8 mouse cellular contexts compared by ENCODE assay signal in the genomic region with DNA sequence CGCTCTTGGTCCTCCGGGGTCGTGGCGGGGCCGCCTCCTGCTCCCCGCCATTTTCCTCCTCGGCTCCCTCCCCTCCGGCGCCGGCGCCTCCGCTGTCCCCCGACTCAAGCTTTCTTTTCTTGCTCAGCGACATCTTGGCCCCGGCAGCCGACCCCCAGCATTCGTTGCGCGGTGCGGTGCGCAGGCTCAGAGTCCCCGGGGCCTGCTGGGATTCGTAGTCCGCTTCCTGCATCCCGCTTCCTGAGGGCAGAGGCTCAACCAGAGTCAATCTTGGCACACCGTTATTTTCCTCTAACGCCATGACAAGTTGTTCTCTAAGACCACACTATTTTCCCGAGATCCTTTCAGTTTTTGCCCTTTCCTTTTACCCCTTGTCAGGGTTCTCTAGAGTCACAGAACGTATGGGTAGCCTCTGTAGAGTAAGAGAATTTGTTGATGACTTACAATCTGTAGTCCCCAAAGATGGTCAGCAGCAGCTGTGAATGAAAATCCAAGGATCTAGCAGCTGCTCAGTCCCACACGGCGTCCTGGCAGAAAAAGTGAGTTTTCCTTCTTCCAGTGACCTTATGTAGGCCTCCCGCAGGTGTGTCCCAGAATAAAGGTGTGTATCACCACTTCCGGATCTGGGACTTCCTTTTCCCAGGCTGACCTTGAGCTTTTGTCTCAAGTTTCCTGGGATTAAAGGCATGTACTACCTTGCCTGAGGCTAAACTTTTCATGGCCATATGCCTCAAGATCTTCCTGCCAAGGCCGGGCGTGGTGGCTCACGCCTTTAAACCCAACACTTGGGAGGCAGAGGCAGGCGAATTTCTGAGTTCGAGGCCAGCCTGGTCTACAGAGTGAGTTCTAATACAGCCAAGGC. TPM values are rescaled to one million over a fixed set of nuclear protein-coding genes. Genes with fewer than 3 reads are reported as not detected.
DNase-seq lines count a peak whose midpoint lies in the region; ATAC-seq and TF ChIP-seq lines count a peak whose summit lies in the region.

A gene (minus strand): TSS at position 160 of the 862 bp plus-strand sequence.

- no peak for TF ChIP-seq CTCF in MEL (IDR thresholded peaks at IDR 0.05 in 2 of 3, conservative IDR thresholded peaks at IDR 0.05 in 1 of 3; ENCODE audit: control insufficient read depth in 1 of 3, insufficient read depth in 1 of 3, low read depth in 2 of 3, low read length in 3 of 3, poor library complexity in 1 of 3, severe bottlenecking in 1 of 3)

- peak within 1 kb of the TSS; percentile 63 for H3K4me2 ChIP-seq in forebrain, embryonic 13.5 days
- H3K4me2 ChIP-seq in liver, embryonic 15.5 days = peak within 1 kb of the TSS; percentile 76
- H3K4me2 ChIP-seq in neural tube, embryonic 14.5 days (ENCODE audit: low read depth, low read length) = peak within 1 kb of the TSS; percentile 64

- peak within 1 kb of the TSS; percentile 62 for H3K27ac ChIP-seq in MEL (ENCODE audit: control insufficient read depth, low read depth, low read length)
- peak within 1 kb of the TSS; percentile 95 for H3K27ac ChIP-seq in forebrain, embryonic 13.5 days
- peak within 1 kb of the TSS; percentile 68 for H3K27ac ChIP-seq in liver, embryonic 15.5 days (replicated peaks)
- H3K27ac ChIP-seq in neural tube, embryonic 14.5 days (ENCODE audit: low read depth, low read length) = peak within 1 kb of the TSS; percentile 93

- 0 out of 4 replicates have a peak, but pooled peaks of 1 of the 2 experiments have one; percentile 13 for TF ChIP-seq EP300 in MEL (IDR thresholded peaks at IDR 0.05; ENCODE audit: low read depth in 1 of 2, low read length in 2 of 2)

- H3K9me3 ChIP-seq in MEL (replicated peaks; ENCODE audit: insufficient read depth, low read length) = no peaks in the 10 kb centered on the region
- H3K9me3 ChIP-seq in forebrain, embryonic 13.5 days (replicated peaks) = no peaks in the 10 kb centered on the region
- H3K9me3 ChIP-seq in liver, embryonic 15.5 days (replicated peaks) = no peaks in the 10 kb centered on the region
- no peaks in the 10 kb centered on the region for H3K9me3 ChIP-seq in neural tube, embryonic 14.5 days (ENCODE audit: control insufficient read depth, low read length)

- H3K4me1 ChIP-seq in MEL (ENCODE audit: control insufficient read depth in 1 of 2, insufficient read depth in 2 of 2, low read length in 2 of 2) = peaks cover 10 to 11% of the 10 kb centered on the region in 2 experiments
- peaks cover 21% of the 10 kb centered on the region for H3K4me1 ChIP-seq in forebrain, embryonic 13.5 days
- peaks cover 14% of the 10 kb centered on the region for H3K4me1 ChIP-seq in liver, embryonic 15.5 days (replicated peaks)
- H3K4me1 ChIP-seq in neural tube, embryonic 14.5 days (ENCODE audit: control insufficient read depth, insufficient read depth, low read length) = no peaks in the 10 kb centered on the region; the same call in 1 of the 2 replicates

- DNase-seq in MEL (ENCODE audit: low read depth, low spot score) = peak; percentile 90
- peak; percentile 85 for DNase-seq in cerebellum, adult 11 months
- peak; percentile 94 for DNase-seq in heart, postnatal 10 days
- peak; percentile 92 to 94 for DNase-seq in kidney, postnatal 4 days
- peak; percentile 82 to 84 for DNase-seq in thymus, adult 18-20 months

- TF ChIP-seq RAD21 in MEL (IDR thresholded peaks at IDR 0.05; ENCODE audit: low read depth, low read length) = no peak

- 28% methylated on average over 27 of the region's 38 CpGs for WGBS in forebrain, embryonic 13.5 days
- WGBS in liver, embryonic 15.5 days (ENCODE audit: insufficient replicate concordance) = 16% methylated on average over 38 of the region's 38 CpGs
- WGBS in neural tube, embryonic 14.5 days = 20% methylated on average over 37 of the region's 38 CpGs

- peak; percentile 62 to 71; a peak in 3 of 4 replicates for TF ChIP-seq POLR2A in MEL (IDR thresholded peaks at IDR 0.05; ENCODE audit: control insufficient read depth in 1 of 2, insufficient read depth in 1 of 2, low read depth in 1 of 2, low read length in 2 of 2, poor library complexity in 1 of 2)

- H3K36me3 ChIP-seq in MEL (ENCODE audit: control insufficient read depth in 1 of 2, insufficient read depth in 2 of 2, low read length in 2 of 2) = peaks cover 0 to 25% of the 10 kb centered on the region in 2 experiments; a peak in 2 of 4 replicates
- peaks cover 18% of the 10 kb centered on the region for H3K36me3 ChIP-seq in forebrain, embryonic 13.5 days (ENCODE audit: poor library complexity, severe bottlenecking)
- peaks cover 6% of the 10 kb centered on the region; the same call in 1 of the 2 replicates for H3K36me3 ChIP-seq in liver, embryonic 15.5 days (replicated peaks)
- peaks cover 9% of the 10 kb centered on the region for H3K36me3 ChIP-seq in neural tube, embryonic 14.5 days (ENCODE audit: control insufficient read depth, insufficient read depth, low read length)

- peak within 1 kb of the TSS; percentile 67 to 94 for H3K4me3 ChIP-seq in MEL (ENCODE audit: control insufficient read depth in 1 of 2, insufficient read depth in 1 of 2, low read depth in 2 of 2, low read length in 2 of 2)
- H3K4me3 ChIP-seq in forebrain, embryonic 13.5 days = peak within 1 kb of the TSS; percentile 95
- H3K4me3 ChIP-seq in liver, embryonic 15.5 days (replicated peaks) = peak within 1 kb of the TSS; percentile 83
- H3K4me3 ChIP-seq in neural tube, embryonic 14.5 days (ENCODE audit: low read depth, low read length) = peak within 1 kb of the TSS; percentile 87

- peak within 1 kb of the TSS; percentile 93 for H3K9ac ChIP-seq in MEL (ENCODE audit: control insufficient read depth, low read depth, low read length, poor library complexity, severe bottlenecking)
- peak within 1 kb of the TSS; percentile 97 for H3K9ac ChIP-seq in forebrain, embryonic 13.5 days
- H3K9ac ChIP-seq in liver, embryonic 15.5 days = peak within 1 kb of the TSS; percentile 71
- peak within 1 kb of the TSS; percentile 95 for H3K9ac ChIP-seq in neural tube, embryonic 14.5 days (replicated peaks; ENCODE audit: low read depth, low read length)

- peak; percentile 96 for ATAC-seq in forebrain, embryonic 13.5 days
- peak; percentile 80 for ATAC-seq in liver, embryonic 15.5 days (ENCODE audit: insufficient read depth)
- peak; percentile 96 for ATAC-seq in neural tube, embryonic 14.5 days (ENCODE audit: low read depth)

- intact Hi-C loops in heart, postnatal 10 days (cut with DNase I) = loop anchor here (5.0 kb wide), 1 partner anchor 109 kb away; a partner anchor contains a TSS

- peaks cover 25% of the 10 kb centered on the region for H3K79me2 ChIP-seq in MEL (ENCODE audit: control insufficient read depth, insufficient read depth, low read length, poor library complexity)

- H3K27me3 ChIP-seq in MEL (ENCODE audit: control insufficient read depth in 1 of 2, insufficient read depth in 2 of 2, low read length in 2 of 2) = no peaks in the 10 kb centered on the region
- H3K27me3 ChIP-seq in forebrain, embryonic 13.5 days = no peaks in the 10 kb centered on the region
- H3K27me3 ChIP-seq in liver, embryonic 15.5 days = no peaks in the 10 kb centered on the region
- no peaks in the 10 kb centered on the region for H3K27me3 ChIP-seq in neural tube, embryonic 14.5 days (ENCODE audit: control insufficient read depth, insufficient read depth, low read length)

TF ChIP-seq in MEL, 35 proteins besides CTCF, POLR2A, EP300 and RAD21 (continues in another document):
- TF ChIP-seq MAFK (IDR thresholded peaks at IDR 0.05; ENCODE audit: borderline replicate concordance, low read depth, low read length) = no peak
- TF ChIP-seq NRF1 (IDR thresholded peaks at IDR 0.05; ENCODE audit: insufficient read depth, low read depth, low read length, poor library complexity, severe bottlenecking) = peak; percentile 92
- no peak; the same call in 1 of the 2 replicates for TF ChIP-seq USF1 (IDR thresholded peaks at IDR 0.05; ENCODE audit: low read depth, low read length)
- peak; percentile 83 for TF ChIP-seq TBP (IDR thresholded peaks at IDR 0.05; ENCODE audit: low read depth, low read length)
- no peak for TF ChIP-seq USF2 (IDR thresholded peaks at IDR 0.05; ENCODE audit: borderline replicate concordance in 1 of 2, insufficient read depth in 1 of 2, low read depth in 1 of 2, low read length in 2 of 2)
- TF ChIP-seq ZMIZ1 (IDR thresholded peaks at IDR 0.05; ENCODE audit: low read depth, low read length) = no peak
- peak; percentile 76 for TF ChIP-seq TCF12 (IDR thresholded peaks at IDR 0.05; ENCODE audit: low read depth, low read length)
- peak; percentile 69 for TF ChIP-seq NELFE (IDR thresholded peaks at IDR 0.05; ENCODE audit: low read depth, low read length)
- TF ChIP-seq ELF1 (IDR thresholded peaks at IDR 0.05; ENCODE audit: low read depth, low read length) = peak; percentile 99
- TF ChIP-seq MYB (IDR thresholded peaks at IDR 0.05; ENCODE audit: low read depth, low read length) = no peak
- TF ChIP-seq MAX (IDR thresholded peaks at IDR 0.05; ENCODE audit: low read length) = no peak
- no peak for TF ChIP-seq ZKSCAN1 (IDR thresholded peaks at IDR 0.05; ENCODE audit: low read depth, low read length)
- TF ChIP-seq HCFC1 (IDR thresholded peaks at IDR 0.05; ENCODE audit: low read depth, low read length) = peak; percentile 99
- peak; percentile 70; the same call in 1 of the 2 replicates for TF ChIP-seq POLR2AphosphoS2 (IDR thresholded peaks at IDR 0.05; ENCODE audit: low read length)
- no peak; the same call in 1 of the 2 replicates for TF ChIP-seq E2F4 (IDR thresholded peaks at IDR 0.05; ENCODE audit: borderline replicate concordance, low read depth, low read length)
- no peak for TF ChIP-seq POLR2AphosphoS5 (IDR thresholded peaks at IDR 0.05; ENCODE audit: borderline replicate concordance, low read depth, low read length)
- no peak for TF ChIP-seq ZC3H11A (IDR thresholded peaks at IDR 0.05; ENCODE audit: low read depth, low read length)
- TF ChIP-seq SIN3A (IDR thresholded peaks at IDR 0.05; ENCODE audit: low read length) = peak; percentile 69
- TF ChIP-seq ZNF384 (IDR thresholded peaks at IDR 0.05; ENCODE audit: low read depth, low read length) = no peak
- no peak for TF ChIP-seq UBTF (IDR thresholded peaks at IDR 0.05; ENCODE audit: borderline replicate concordance, insufficient read depth, low read depth, low read length)
- TF ChIP-seq ETS1 (IDR thresholded peaks at IDR 0.05; ENCODE audit: low read depth, low read length) = no peak
- TF ChIP-seq BHLHE40 (IDR thresholded peaks at IDR 0.05; ENCODE audit: borderline replicate concordance, low read depth, low read length) = no peak

RNA-seq across cellular contexts. Expression of the gene that starts here (rescaled TPM):
- total RNA-seq in MEL (2012; rRNA removed) = 15.9 and 20.7 TPM in 2 replicates
- polyA plus RNA-seq in MEL (2012; ENCODE audit: insufficient read depth in 1 of 2, insufficient read length in 2 of 2, low read depth in 1 of 2, low replicate concordance in 2 of 2, missing spikeins in 1 of 2) = 10 to 100 TPM in 1 of 2 experiments, not detected in 1; 19.9 TPM
- 21.8 TPM in 2 replicates for polyA plus RNA-seq in forebrain, embryonic 13.5 days (2015; fragmentation: Nextera tagmentation; extraction: Ambion mirVana)
- total RNA-seq in heart, postnatal 10 days (2021) = 1 to 10 TPM; 7.4 to 8.2 TPM
- 5.7 and 5.8 TPM in 2 replicates for polyA plus RNA-seq in liver, embryonic 15.5 days (2015; fragmentation: Nextera tagmentation; extraction: Ambion mirVana)
- polyA plus RNA-seq in neural tube, embryonic 14.5 days (2014; fragmentation: Nextera tagmentation; extraction: Ambion mirVana) = 22.8 and 28.9 TPM in 2 replicates

Comparison
In these comparisons a context has a peak if more than half of its experiments do, and no peak if none do; other contexts are left out.
1. Peak in every context shown above with its lines: DNase-seq, ATAC-seq, H3K4me3 ChIP-seq and H3K27ac ChIP-seq.